Comparison of ENCODE assay signal across 15 mouse cellular contexts in genomic region chr14:17012931-17013330, GRCm38 (mm10).
"Had no signal": no experiment of that assay in that cellular context is flagged by ENCODE, and none has a peak within 500 bp of the region (broad histone marks: within the 10 kb centered on the region; RNA-seq: fewer than 3 reads in every experiment).

No protein-coding gene starts in this region.

- ATAC-seq: intestine, embryonic 15.5 days had no signal

- H3K36me3 ChIP-seq: intestine, embryonic 15.5 days; kidney, embryonic 15.5 days; liver, embryonic 13.5 days had no signal

- H3K27ac ChIP-seq: intestine, embryonic 15.5 days; kidney, embryonic 15.5 days; left cerebral cortex, adult 2 months; liver, embryonic 13.5 days had no signal

- DNase-seq: kidney, adult 11 months; kidney, adult 8-10 months; kidney, postnatal 10 days; kidney, postnatal 36 days; layer of hippocampus, postnatal 36 days; liver, embryonic 13.5 days; lung, adult 2 months; lung, postnatal 14 days; lung, postnatal 4 days; thymus, adult 18-20 months; thymus, postnatal 4 days had no signal

- H3K4me3 ChIP-seq: intestine, embryonic 15.5 days; kidney, embryonic 15.5 days; left cerebral cortex, adult 2 months; liver, embryonic 13.5 days; myocyte had no signal

- H3K9me3 ChIP-seq: intestine, embryonic 15.5 days; kidney, embryonic 15.5 days; liver, embryonic 13.5 days had no signal

- H3K9ac ChIP-seq: intestine, embryonic 15.5 days; kidney, embryonic 15.5 days; liver, embryonic 13.5 days had no signal

- H3K27me3 ChIP-seq: intestine, embryonic 15.5 days; kidney, embryonic 15.5 days; liver, embryonic 13.5 days had no signal

- H3K4me1 ChIP-seq: intestine, embryonic 15.5 days; kidney, embryonic 15.5 days; liver, embryonic 13.5 days had no signal

- H3K4me2 ChIP-seq: intestine, embryonic 15.5 days; kidney, embryonic 15.5 days; liver, embryonic 13.5 days had no signal
